Mouse (Mus musculus): ENCODE results near the gene Vps8.

DNA sequence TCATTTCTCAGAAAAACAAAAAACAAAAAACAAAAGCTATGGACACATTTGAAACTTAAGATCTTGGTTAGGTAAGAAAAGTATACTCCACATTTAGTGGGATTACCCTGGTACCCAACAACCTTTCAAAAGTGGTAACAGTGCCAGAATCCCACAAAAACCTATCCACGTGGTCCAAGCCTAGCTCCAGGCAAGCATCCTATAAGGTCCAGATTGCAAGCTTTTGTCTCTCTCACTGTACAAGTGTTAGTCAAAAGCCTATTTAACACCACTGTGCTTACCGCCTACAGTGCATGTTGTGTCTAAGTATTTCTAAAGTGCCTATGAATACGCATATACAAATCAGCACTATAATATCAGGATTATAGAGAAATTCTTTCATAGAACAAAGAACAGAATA, 227.4 kb downstream of the Vps8 start:
- no peak for TF ChIP-seq POLR2A (IDR thresholded peaks at IDR 0.05; ENCODE audit: low read depth, low read length)
- TF ChIP-seq CTCF (IDR thresholded peaks at IDR 0.05; ENCODE audit: extremely low read depth, insufficient read depth, insufficient read length, insufficient replicate concordance): no peak

All from spleen, adult 2 months (tissue).